Mouse (Mus musculus) 3T3-L1 (cell line): Measurements from ENCODE around the gene Dnal4.

Source experiments
- DNase-seq: peaks from one replicate; pipeline ENCODE4 v3.0.0-alpha.2; 2015; ENCODE audit warnings: low read depth, low spot score

The Dnal4 gene

DNA sequence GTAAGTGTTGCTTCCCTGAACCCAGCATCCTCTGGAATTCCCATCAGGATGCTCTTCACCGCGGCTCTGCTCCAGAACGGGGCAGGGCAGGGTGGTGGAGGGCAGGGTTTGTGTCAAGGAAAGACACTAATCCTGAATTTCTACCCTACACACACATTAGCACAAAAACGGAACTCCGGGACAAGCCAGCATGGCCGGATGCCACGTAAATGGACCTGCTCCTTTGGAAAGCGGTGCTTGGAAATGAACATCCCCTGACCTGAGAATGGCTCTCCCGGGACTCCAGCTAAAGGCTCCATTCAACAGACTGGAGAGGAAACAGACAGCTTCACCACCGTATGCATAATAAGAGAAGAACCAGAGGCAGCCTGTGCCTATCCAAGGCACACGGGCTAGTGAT, 23.1 kb upstream of the Dnal4 start:
- DNase-seq = no peak

DNA sequence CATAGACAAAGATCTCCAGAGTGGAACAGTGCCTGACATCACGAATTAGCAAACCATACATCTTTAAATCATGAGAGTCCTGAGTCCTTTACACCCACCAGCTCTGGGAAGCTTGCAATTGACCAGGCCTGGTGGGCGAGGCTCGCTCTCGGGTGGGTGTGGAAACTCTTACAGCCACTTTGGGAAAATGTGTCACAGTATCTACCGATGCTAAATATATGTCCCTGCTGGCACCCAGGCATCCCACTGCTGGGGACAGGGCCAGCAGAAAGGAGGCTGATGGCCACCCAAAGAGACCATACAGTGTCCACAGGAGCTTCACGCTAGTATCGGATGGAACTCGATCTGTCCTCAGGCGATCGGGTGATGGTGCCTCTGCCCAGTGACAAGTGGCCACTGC, 20.9 kb upstream of the Dnal4 start:
- DNase-seq = no peak

DNA sequence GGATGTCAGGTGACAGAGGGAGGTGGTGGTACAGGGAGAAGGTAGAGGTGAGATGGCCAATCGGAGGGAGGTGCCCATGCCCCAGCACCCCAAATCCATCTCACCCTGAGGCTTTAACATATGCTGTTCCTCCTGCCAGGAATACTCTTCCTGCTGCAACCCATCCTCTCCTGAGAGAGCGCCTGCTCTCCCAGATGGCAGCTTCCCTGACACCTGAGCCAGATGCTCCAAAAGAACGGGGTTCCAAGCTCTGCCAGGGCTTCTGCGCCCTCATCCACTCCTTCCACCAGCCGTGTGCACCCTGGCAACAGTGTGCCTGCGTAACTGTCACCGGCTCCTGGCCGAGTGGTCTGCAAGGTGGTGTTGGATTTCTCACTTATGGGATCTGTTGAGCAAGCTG, 20.0 kb upstream of the Dnal4 start:
- DNase-seq = no peak

DNA sequence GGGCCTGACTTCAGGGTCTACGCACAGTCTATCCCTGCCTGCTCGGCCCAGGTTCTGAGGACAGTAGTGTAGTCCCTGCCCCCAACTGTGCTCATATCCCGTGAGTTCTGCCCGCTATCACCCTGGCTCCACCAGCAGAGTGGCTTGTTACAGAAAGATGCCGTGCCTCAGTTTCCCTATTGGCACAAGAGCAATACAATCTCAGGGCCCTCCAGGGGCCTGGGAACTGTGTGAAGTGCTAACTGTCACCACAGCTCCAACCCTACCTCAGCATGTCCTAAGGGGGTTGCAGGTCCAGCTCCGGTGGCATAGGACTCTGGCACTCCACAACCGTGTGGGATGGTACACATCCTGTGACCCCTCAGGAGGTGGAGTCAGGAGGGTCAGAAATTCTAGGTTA, 19.4 kb upstream of the Dnal4 start:
- no peak for DNase-seq

DNA sequence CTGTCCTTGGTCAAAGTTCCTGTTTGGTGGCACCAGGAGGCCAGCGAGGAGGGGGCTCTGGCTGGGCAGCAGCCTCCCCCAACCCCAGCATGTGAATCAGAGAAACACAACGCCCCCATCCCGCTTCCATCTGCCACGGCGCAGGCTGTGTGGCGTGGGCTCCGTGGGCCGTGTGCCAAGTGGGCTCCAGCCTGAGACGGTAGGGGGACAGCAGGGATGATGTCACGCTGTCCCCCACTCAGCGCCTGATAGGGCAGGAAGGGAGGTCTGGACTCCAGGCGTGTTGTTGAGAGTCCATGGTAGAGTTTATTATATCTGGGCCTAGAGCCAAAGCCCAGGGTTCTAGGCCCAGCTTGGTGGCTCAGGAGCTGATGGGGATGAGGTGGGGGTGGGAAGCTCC, 18.6 kb upstream of the Dnal4 start:
- DNase-seq = no peak

DNA sequence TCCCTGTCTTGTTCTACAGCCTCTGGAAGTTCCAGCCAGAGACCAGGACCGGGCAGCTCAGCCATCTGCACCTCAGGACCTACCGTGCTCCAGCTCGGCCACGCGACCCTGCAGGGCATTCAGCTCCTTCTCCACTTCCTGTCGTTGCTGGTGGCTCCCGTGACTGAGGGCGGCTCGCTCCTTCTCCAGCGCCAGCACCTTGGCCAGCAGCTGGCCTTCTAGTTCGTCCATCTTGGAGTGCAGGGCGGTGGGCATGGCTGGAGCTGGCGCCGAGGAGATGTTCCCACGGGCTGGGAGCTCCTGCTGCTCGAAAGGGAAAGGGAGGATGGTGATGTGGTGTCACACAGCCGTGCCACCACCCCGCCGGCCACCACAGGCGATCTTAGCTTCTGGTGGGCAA, 16.5 kb upstream of the Dnal4 start:
- no peak for DNase-seq

DNA sequence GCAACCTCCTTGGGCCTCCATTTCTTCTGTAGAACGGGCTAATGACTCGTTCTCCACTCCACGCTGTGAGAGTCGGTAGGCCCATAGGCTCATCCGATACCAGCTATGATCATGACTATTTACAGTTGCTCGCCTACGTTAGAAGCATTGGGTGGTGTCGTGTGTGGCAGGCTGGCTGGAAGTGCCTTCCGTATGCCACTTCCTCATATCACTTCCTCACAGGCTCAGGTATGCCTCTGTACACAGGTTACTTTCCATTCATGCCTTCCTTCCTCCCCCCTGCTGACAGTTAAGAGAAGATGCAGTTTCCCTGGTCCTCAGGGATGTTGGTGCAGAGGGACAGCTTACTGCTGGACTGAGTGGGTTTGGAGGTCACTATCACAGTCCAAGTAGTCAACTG, 15.4 kb upstream of the Dnal4 start:
- no peak for DNase-seq

DNA sequence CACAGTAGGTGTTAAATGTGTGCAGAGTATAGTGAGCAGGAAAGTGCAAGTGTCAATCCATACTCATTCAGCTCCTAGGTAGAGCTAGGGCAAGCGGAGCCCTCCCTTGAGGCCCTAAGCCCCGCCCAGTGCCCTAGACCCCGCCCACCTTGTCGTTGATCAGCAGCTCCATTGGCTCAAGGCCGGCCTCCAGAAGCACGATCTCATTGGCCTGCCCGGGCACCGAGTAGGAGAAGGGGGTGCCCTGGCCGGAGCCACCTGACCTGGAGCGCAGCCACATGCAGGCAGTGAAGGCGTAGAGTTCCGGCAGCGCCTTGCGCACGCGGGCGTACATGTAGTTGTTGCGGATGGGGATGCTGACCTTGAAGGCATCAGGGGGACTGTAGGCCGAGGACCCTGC, 14.8 kb upstream of the Dnal4 start:
- no peak for DNase-seq

DNA sequence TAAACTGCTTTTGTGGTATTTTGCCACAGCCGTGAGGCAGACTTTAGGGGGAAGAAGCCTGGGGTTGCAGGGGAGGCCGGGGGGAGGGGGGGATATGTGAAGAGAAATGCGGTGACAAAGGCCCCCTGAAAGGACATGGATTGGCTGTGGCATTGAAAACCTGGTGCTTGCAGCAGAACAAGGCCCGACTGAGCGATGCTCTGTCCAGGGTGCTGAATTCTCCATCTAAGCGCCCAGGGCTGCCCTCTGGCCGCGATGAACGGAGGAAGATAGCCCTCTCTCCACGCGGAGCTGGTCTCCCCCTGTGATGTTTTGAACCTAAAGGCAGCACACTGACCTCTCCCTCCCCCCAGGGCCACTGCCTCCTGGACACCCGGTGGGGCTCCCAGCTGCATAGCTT, 13.9 kb upstream of the Dnal4 start:
- DNase-seq = peak; percentile 67

DNA sequence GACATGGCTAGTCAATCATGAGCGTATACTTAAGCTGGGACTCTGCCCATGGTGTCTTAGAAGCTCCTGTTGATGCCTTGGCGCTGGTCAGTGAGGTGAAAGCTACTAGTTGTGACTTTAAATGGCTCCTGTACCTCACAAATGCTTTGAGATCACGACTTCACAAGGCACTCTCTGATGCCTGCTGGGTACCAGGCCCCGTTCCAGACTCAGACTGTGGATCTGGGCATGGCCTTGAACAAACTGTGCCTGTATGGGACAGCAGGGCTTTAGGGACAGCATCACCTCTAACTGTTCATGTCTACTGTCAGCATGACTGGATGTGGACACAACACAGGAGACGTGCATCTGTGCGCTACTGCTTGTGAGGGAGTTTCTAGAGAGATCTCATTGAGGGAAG, 13.3 kb upstream of the Dnal4 start:
- DNase-seq = no peak

DNA sequence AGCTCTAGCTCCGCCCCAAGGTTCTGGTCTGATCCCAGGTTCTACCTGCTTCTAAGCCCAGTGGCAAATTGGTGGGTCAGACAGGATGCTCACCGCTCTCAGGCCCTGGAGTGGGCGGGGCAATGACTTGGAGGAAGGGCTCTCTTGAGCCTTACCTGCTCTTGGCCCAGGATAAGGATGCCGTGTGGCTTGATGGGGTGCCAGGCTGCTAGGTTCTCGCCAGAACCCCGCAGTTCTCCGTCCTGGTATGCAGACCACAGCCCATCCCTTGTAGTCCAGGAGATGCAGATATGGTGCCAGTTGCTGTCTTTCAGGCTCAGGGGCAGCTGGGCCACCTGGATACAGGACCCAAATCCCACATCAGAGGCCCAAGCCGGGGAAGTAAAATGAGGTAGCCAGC, 12.5 kb upstream of the Dnal4 start:
- no peak for DNase-seq

DNA sequence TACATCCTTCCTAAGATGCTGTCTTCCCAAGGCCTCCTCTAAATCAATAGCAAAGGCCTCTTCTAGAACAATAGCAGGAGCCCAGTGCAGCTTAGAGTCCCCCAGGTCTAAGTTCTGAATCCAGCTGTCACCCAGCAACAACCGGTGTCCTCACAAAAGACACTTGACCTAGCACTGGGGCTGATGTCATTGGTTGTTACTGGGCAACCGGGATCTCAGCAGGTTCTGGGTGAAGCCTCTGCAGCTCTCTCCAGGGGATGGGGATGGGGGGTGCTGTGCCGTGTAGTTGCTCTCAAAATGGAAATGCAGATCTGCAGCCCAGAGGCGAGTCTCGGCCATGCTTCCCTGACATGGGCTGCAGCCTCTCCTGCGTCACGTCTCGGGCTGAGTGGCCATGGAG, 10.2 kb upstream of the Dnal4 start:
- no peak for DNase-seq

DNA sequence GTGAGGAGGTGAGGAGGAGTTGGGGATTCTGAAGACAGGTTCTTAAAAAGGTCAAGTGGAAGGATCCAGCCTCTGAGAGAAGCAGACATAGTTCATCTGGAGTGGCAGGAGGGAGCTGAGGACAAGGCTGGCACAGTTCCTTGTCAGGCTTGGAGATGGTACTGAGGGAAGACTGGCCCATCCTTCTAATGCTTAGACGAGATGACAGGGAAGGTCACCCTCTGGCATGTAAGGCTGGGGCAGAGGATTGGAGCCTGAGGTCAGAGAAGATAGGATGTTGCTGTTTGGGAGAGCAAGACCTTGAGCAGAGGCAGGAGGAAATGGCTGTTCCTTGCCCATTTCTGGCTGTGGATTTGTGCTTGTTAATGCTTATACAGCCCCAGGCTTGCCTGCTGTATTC, 7.4 kb upstream of the Dnal4 start:
- DNase-seq = no peak

DNA sequence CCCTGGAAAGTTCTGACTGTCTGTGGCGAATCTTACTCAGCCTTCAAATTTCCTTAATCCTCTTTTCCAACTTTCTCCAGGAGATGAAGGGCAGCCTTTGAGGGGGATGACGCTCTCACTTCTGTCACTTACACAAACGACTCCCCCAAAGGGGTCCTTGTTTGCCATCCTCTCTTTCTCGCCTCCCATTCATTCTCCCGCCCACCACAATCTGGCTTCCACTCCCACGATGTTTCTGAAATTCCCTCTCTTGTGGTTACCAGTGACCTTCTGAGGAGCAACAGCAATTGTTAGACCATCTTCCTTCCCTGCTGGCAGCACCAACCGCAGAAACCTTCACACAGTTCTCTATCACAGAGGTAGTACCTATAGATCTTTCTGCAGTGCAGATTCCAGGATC, 2.0 kb downstream of the Dnal4 start:
- no peak for DNase-seq

DNA sequence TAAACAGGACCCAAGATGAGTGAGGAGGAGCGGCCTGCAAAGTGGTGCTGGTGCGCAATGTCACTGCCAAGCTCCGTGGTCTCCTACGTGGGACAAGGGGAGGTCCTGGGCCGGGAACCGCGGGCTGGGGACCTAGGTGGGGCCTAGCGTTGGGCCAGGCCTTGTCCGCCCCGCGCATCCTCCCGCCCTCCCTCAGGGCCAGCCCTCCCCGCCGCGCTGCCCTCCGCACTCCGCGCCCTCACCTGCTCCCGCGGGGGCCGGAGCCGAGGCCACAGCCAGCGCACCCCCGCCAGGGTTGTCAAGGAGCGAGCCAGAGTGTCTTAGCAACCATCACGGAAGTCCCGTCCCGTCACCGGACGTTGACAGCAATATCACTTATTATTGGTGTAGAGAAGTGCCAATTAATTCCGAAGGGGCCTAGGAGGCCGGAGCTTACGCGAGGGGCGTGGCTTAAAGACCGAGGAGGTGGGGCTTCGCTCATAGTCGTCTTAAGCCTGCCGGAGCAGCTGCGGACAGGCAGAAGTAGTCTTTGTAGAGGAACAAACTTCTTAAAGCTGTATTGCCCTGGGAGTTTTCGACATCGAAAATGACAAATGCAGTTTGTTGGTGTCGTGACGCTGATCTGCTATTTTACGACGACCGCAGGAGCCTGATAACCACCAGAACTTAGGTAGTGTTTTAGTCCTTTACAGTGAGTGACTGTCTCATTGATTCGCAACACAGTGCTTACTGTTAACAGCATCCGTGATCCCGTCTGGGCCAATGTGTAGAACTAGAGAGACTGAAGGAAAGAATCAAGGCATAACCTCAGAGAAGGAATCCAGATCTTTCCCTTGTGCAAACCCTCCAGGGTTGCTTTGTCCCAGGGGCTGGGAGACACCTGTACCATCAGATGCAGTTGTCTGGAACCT, 3.3 kb downstream of the Dnal4 start:
- peak; percentile 99 for DNase-seq

DNA sequence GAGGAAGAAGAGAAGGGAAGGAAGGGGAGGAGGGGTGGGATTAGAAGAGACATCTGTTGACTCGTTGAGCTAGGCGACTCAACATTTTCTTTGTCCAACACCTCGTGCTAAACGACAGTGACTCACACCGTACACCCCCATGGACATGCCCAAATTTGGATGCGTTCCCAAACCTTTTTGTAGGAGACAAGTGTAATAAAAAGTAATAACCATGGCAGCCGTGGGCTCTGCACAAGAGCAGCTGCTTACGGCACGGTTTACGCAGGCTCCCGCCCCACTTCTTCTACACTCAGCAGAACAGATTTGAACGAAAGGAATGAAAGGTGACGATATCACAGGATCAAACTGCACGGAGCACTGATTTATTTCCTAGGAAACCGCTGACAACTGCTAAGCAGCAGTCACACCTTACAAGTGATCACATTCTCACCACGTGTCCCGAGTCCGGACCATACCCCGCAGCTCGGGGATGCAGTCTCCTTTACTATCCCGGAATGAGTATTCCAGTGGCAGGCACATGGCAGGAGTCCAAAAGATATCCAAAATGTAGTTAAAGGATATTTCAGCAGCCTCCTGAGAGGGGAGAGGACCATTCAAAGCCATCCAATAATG, 6.9 kb downstream of the Dnal4 start:
- DNase-seq = peak; percentile 64

DNA sequence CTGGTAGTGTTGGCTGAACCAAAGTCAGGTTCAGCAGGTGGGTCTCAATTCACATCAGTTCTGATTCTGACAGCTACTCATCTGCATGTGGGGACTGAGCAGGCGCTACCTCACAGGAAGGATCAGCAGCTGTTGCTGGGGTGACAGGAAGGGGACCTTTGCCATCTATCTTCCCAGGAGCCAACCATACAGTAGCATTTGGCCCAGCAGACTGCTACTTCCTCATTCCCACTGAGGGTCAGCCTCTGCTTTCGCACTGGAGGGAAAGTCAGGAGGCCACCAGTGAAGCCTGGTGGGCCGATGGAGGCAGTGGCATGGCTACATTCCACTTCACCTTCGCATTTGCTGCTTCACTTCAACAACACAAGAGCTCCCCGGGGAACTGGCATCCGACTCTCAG, 9.3 kb downstream of the Dnal4 start:
- no peak for DNase-seq

DNA sequence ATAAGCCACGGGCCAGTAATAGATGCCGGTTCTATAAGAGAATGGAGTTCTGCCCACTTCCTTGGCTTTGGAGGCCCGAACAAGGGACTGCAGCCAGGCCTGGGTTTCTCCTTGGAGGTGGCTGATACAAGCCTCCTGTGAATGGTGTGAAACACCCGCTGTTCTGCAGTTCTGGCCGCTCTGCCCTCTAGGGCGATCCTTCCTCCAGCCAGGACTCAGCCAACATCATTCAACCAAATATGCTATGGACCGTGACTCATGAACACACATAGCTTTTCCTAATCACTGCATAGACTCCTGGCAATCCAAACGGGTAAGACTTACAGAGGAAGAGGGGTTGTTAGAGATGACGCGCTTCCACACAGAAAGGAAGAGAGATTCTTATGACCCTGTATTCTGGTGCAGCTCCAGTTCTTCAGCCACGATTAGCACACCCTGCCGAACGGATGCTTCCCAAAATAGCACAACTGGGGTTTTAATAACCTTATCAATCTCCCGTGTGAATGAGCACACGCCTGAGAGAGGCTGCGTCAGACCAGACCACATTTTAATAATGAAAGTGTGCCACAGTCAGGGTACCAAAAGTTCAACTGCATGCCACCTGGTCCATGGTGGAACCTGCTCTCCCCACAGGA, 10.2 kb downstream of the Dnal4 start:
- peak; percentile 44 for DNase-seq

DNA sequence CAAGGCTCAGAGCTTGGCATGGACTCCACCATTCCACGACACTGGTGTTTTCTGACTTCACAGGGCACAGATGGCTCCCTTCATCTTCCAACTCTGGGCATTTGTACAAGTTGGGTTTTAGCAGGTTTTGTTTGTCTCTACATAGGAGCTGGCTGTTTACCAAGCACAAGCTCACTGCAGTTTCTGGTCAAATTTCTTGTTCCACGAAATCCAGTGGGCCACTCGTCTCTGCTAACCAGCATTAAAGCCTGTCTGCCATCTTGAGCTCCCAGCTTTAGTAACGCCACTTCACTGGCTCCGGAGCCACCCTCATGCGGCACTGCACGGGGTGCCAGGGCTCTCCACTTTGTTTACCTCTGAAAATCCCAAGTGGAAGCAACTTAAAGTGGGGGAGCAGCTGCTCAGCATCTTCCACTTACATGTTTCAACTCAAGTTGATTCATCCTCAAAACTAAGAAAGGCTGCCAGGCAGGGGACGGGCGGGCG, 11.0 kb downstream of the Dnal4 start:
- no peak for DNase-seq

DNA sequence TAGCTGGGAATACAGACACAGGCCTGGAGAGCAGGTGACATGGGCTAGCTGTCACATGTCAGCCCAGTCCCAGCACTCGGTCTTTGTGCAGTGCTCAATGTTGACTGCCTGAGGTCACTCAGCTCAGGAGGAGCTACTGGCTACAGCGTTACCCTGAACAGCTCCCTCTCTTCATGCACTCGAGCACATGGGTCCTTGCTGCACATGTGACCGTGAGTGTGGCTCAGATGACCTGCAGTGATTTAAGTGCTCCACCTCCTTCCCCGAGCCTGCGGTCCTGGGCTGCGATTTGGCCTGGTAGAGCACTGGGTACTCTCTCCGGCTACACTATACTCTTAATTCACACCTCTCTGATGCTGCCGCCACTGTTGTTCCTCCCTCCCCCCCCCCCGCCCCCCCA, 11.5 kb downstream of the Dnal4 start:
- DNase-seq = no peak

DNA sequence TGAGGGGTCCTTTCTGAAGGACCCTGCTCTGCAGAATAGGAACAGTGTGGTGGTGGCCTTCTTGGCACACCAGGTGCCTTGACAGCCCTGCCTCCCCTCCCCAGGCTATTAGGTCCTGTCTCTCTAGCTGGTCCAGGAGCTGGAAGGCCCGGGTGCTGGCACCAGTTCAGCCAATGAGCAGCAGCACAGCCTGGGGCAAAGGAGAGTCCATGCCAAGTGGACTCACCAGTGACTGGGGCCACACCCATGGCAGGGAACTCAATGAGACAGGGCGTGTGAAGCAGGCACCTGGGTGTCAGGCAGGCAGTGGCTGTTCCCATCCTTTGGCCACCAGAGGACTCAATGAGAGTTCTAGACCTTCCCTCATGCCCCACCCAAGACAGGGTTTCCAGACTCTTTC, 12.3 kb downstream of the Dnal4 start:
- peak; percentile 85 for DNase-seq

DNA sequence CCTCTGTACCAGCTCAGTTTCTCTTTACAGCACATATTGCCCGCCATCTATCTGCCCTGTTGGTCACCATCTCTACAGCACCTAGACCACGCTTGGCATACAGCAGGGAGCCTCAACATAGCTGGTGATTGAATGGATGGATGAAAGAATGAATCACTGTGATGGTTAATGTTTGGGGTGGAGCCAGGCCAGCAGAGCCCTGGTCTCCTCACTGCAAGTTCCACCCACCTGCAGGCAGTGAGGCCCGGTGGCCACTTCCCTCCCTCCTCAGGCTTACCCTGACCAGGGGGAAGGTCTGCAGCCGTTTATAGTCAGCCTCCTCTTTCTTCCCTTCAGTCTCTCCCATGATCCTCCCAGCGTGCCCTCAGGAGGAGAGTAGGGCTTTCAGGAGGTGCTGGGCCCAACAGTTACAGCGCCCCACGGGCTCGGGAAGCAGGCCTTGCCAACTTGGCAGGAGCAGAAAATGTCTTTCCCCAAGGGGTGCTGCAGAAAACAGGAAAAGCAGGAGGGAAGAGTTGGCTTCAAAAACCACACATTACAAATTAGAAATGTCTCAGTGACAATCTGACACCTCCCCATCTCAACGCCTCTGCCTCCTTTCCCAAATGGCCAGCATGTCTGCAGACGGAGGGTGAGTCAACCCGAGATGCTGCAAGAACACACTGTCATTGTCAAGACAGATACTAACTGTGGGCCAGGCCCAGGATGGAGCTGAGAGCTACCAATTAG, 12.9 kb downstream of the Dnal4 start:
- peak; percentile 83 for DNase-seq
